Mouse (Mus musculus) liver (tissue): ENCODE measurements around the gene Pop4.
A peak's percentile ranks its signal among the peaks of the same experiment; 100 is the strongest.
"Not testable (repeated sequence)": the region's sequence is repeated elsewhere in the genome, so short reads cannot be mapped to it uniquely, and the experiment has no call there.

Source experiments
- DNase-seq: peaks from one replicate; pipeline ENCODE4 v3.0.0-alpha.2; 2020; ENCODE audit warnings: mixed read lengths

The Pop4 gene

DNA sequence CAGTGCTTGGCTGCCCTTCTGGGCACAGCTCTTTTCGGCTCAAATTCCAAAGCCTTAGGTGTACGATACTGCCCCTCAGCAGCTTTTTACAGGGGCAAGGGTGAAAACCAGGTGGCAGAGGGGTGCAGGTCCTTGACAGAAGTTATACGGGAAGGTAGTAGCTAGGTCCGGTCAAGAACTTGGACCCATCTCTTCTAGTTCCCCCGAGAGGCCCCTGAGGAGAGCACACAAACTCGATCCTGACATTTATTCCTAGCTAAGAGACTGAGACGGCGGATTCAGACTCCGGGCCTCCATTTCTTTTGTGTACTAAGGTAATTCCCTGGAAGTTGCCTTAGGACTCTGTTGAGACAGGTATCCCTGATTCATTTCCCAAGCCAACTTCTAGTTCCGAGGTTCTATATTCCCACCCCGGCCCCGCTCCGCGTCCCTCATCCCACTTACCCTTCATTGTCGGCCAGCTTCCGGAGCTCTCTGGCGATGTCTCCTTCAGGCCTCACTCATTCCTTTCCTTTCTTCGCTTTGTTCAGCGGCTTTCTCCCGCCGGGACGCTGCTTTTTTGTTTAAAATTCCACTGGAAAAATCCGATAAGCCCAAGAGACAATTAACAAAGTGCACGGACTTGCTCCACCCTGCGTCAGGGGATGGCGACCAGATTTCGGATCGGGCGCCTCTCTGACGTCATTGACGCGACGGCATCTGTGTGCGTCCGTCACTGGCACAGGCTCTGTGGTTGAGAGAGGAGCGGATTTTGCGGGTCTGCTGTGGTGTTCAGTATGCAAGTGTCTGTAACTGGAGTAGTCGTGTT is at the start of gene Pop4:
Pop4 (minus strand) TSS at position 721 of the 808 bp plus-strand sequence.
- peak; percentile 86 for DNase-seq

DNA sequence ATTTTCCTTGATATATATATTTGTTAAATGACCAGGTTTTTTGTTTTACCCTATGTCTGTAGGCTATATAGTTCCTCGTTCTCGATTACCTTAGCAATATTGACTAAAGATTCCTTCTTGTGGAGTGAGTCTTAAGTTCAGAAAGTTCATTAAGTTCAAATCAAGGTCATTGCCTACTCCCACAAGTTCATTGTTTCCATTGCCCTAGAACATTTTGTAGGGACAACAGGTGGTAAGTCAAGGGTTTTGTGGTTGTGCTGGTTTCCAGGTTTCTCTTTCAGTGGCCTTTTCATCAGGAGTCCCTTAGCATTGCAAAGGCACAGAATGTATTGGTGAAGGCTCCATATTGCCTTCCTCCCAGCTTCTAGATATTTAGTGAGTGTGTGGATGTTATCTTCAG is 49.4 kb upstream of the Pop4 start:
- DNase-seq = no peak

DNA sequence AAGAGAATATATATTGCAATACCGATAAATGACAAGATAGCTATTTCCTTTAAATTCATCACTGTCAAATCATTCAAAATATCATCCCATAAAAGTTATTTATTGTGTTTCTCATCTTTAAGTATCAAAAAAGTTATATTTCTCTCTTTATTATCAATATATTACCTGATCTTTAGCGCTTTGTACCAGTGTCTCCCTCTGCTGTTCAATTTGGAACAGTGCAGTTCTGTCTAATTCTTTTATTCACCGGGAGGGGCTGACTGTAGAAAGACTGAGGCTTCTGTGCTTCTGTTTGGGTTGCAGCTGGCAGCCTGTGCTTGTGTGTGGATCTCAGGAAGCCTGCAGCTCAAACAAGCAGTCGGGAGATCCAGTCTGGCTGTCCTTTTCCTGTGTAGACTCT is 11.0 kb upstream of the Pop4 start:
- DNase-seq = not testable (repeated sequence)

DNA sequence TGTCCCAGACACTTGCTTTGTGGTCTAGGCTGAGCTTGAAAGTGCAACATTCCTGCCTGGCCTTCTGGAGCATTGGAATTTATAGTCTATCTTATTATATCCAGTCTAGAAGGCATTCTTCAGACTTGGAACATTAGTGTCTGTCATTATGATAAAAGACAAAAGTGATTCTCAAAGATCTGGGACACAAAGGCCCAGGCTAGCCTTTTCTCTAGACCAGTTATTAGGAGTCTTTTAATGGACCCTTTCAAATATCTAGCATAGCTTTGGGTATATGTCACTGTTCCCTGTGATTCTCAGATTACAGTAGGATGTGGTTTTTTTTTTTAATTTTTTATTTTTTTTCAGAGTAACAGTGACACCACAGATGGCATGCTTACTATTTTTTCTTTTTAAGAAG is 1.3 kb upstream of the Pop4 start:
- DNase-seq = no peak

DNA sequence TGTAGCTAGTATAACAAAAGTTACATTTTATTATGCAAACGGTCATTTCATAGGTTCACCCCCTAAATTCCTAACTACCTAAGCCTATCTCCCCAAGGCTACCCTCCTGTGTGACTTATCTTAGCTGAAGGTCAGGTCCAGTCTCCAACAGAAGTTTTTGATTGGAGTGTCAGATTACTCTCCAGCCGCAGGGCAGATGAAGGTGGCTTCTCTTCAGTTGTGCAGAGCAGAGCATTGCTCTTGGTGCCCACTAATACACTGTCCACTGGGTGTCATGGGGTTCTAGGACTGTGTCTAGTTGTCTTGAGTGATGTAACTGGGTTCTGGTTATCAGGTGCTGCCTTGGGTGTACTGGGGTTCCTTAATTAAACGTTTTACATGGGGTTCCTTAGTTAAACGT is 636 bp upstream of the Pop4 start:
- no peak for DNase-seq

DNA sequence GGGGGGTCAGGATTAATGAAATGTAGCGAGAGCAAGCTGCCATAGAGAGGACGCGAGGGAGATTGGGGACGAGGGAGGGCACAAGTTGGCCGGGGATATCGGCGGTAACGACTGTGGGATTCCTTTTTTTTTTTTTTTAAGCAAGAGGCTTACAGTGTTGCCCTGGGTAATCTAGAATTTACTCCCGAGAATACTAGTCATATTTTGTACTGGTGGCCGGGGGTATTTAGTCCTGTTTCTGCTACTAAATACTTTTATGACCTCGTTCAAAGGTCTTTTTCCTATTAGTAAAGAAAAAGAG is 238 bp upstream of the Pop4 start:
- no peak for DNase-seq

DNA sequence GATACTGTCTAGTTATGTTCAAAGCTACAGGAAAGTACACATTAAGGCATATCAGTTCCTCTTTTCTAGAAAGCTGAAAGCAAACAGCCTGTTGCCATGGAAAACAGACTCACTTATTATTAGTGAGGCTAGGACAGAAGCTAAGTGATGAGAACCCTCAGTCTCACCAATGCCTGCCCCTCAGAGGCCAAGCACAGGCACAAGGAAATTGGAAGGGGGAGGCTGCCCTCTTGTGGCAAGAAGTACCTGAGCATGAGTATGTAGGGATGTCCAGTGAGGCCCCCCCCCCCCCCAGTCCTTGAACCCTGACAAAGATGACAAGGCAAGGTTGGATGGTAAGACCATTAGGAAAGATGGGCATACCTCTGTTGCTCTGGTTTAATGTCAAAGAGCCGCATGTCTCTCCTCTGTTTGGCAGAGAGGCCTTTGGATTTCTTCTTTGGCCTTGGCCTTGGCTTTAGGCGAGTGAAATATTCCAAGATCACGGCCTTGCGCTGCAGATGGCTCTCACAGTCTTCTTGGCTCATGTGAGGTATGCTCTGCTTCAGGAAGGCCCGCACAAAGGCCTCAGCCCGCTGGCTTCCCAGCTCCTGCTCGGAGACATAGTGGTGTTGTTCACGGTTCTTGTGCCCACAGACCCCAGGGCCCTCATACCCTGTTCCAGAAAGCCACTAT is 4.1 kb downstream of the Pop4 start:
- DNase-seq = peak; percentile 25

DNA sequence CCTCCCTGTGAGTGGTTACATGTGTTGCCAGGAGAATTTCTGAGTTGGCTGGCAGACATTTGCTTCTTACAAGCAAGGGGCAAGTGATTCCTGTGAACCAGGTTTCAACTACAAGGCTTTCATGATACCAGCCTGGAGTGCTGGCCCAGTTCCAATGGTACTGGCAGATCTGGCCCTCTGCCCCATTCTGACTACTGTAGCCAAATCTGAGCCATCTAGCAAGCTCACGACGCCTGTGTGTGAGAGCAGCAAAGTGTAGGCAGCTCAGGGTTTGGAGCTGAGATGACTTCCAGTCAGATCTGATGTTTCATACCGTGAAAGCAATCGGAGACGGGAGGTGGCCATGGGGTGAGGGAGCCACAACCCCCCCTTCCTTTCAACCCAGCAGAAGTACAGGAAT is 8.8 kb downstream of the Pop4 start:
- DNase-seq = no peak

DNA sequence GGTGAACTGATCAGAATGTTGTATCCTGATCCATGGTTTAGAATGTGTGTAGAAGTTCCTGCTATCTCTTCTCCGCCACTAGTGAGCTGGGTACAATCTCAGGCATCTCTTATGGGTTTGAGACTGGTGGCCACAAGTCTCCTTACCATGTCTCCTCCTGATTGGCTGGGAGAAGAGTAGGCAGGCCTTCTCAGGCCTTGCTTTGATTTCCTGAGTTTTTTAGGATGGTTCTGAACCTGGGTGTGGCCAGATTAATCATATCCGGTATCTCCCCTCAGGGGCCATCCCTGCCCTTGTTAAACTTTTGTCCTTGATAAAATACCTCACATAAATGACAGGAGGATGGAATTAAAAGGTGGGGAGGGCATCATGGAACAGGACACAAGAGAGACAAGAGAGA is 11.6 kb downstream of the Pop4 start:
- no peak for DNase-seq

DNA sequence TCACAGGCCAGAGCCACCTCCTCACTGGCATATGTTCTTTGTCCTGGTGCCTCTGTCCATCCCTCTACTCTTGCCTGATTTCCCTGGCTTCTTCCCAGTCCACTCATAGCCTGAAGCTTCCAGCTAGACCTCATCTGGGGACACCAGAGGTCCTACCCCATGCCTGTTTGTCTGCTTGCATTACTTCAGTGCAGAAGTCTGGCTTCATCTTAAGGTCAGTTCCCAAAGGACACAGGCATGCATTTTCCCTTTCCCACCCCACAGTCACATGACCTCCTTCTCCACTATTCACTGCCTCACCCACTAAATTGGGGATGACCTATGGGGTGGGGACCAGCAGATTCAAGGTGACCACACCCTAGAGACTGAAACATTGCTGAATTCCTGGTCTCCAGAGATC is 17.8 kb downstream of the Pop4 start:
- no peak for DNase-seq

DNA sequence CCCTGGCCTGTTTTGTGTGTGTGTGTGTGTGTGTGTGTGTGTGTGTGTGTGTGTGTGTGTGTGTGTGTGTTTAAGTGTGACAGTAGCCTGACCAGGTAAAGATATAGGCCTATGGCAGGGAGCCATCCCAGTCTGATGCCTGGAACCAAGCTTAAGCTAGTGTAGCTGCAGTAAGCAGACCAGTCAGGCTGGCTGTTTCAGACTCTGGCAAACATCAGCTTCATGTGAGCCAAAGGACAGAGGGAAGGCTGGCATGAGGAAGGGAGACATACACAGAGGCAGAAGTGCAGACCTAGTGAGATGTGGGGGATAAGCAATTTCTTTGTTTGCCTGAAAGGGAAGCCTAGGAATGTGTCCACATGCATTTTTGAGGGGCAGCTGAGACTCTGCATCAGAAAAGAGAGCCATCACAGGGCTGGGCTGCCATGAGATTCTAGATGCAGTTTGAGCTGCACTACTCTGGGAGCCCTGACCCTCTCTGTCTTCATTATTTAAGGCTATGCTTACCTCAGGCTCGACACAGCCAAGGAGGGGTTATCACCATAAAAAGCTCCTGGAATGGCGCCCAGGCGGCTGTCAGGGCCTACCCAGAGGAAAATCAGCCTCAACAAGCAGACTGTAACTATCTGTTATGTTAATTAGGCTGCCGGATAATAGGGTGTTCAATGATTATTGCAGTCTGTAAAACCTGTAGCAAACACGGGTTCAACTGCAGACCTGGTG is 19.6 kb downstream of the Pop4 start:
- DNase-seq = no peak

DNA sequence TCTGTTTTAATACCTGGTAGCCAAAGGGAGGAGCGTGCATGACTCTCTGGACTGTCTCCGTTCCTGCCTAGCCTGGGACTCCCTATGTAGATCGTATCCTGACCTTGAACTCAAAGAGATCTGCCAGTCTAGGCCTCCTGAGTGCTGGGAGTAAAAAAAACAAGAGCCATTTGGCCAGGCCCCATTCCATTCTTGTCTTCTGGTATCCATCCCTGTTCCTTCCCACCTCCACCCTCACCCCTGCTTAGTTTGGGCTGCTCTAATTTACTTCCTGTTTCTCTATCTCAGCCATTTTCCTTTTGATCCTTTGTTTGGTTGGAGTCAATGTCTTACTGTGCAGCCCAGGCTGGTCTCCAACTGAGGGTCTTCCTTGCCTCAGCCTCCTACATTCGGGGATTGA is 28.8 kb downstream of the Pop4 start:
- no peak for DNase-seq

DNA sequence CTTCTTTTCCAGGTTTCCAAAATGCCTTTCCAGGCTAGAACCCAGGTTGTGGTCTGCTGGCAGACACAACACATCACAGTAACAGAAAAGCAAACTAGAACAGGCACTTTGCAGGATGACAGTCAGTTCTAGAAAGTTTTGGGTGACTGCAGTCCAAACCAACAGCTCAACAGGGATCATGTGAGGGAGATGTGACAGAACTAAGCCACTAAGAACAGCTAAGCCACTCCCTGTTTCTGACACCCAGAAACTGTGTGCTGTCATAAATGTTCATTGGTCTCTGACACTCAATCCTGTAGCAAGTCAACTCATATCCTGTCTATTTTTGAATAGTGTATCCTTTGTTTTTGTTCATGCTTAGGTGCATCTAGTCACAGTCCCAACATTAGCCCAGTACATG is 34.1 kb downstream of the Pop4 start:
- DNase-seq = no peak

DNA sequence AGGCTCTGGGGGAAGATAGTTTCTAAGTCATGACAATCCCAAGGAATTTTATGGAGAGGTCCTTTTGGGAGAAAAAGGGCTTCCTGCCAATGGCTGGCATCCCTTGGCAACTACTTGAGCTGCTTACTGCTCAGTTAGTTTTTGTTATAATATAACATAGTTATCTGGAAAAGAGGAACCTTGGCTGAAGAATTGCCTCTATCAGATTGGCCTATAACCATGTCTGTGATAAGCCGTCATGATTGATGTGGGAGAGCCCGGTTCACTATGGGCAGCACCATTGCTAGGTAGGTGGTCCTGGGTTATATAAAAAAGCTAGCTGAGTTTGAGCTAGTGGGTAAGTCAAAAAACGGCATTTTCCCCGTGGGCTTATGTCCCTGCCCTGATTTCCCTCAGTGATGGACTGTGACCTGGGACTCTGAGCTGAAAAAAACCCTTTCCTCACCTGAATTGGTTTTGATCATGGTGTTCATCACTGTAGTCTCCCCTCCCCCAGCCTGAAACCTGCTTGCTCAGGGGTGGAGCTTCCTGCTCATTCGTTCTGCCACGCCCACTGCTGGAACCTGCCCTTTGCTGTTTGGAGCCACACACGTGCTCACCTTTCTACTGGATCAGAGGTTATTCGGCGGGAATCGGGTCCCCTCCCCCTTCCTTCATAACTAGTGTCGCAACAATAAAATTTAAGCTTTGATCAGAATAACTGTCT is 34.7 kb downstream of the Pop4 start:
- DNase-seq = no peak

DNA sequence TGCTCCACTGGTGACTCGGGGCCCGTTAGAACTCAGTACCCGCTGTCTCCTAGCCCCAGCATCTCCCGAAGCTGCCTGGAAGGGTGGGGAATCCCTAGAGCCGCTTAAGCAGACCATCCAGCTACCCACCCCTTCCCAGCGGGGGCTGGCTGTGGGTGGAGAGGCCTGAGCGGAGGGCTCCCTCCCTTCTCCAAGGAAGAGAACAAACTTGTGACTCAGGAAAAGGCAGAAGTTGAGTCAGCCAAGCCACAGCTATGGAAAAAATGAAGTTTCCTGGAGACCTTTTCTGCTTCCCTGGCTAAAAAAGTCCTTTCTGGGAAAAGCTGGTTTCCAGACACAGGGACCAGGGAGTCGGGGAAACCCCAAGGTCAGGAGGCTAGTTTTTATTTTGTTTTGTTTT is 40.9 kb downstream of the Pop4 start:
- DNase-seq = no peak

DNA sequence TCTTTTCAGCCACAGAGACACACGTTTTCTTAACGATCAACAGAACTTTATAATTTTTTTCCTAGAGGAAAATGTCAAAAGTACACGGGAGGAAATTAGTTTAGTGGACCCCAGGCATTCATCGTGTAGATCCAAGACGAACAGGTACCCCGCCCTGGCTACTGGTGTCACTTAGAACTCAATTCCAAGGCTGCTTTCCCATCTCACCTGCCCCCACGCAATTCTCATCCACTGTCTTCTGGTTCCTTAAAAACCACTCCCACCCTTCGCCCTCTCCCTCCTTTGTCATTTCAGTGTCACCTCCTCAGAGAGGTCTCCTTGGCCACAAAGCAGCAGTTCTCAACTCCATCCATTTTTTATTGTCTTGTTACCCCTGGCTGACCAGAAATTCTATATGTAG is 42.9 kb downstream of the Pop4 start:
- no peak for DNase-seq

DNA sequence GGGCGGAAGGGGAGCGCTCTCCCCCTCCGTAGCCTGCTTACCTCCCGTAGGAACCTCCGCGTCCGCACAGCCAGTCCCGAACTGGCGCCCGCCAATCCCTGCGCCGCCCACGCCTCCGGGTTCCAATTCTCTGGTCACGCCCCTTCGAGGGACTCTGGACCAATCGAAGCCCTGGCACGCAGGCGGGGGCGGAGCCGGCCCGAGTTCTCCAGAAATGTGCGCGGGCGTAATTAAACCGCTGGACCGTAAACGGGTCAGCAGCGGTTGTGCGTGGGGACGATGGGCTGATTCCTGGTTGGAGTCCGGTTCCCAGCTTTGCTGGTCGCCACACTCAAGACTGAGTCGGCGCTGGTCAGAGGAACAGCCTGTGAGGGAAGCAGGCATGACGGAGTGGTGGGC is 43.3 kb downstream of the Pop4 start, which contains the start of gene Plekhf1:
Plekhf1 (minus strand) TSS at position 117 of the 399 bp plus-strand sequence.
- DNase-seq = peak; percentile 91

DNA sequence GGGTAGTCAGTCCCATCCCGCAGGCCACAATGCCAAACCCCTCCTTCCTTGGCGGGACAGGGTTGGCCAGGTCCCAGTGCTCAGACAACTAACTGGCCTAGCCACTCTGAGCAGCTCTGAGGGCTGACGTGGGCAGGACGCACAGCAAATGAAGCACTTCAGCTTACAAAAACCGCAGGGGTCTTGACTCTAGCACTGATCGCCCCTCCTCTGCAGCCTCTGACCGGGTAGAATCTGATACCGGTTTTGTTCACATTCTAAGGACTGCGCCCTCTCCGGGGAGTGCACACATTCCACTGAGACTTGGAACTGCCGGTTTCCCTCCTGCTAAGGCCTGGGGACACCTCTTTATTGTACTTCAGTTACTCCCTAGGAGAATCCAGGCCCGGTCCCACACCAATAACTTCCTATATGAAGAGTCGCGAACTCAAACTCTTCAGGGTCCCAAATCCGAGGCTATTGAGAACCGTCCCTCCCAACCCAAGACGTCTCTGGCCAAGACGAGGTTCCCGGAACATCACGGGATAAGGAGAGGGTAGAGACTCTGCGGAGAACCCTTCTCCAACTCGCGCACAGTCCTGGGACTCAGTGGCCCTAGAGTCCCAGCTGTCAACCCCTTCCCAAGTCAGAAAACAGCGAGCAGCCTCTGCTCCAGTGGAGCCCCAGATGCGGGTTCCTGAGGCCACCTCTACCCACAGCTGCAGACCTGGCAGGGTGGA is 43.9 kb downstream of the Pop4 start:
- peak; percentile 30 for DNase-seq

DNA sequence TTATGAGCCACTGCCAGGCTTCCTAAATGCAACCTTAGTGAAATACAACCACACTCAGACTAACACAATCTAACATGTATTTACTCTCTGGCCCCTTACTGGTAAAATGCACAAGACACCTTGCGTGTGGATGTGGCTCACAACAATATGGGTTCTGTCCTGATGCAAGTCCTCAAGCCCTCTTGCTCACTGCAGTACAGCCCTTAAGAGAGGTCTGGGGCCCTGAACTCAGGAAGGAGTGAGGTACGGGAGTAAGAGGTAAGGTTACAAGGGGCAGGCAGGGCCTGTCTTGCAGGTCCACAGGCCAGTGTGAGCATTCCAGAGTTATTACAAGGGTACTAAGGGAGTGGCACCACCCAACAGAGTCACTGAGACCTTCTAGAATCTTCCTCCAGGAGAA is 45.0 kb downstream of the Pop4 start:
- no peak for DNase-seq

DNA sequence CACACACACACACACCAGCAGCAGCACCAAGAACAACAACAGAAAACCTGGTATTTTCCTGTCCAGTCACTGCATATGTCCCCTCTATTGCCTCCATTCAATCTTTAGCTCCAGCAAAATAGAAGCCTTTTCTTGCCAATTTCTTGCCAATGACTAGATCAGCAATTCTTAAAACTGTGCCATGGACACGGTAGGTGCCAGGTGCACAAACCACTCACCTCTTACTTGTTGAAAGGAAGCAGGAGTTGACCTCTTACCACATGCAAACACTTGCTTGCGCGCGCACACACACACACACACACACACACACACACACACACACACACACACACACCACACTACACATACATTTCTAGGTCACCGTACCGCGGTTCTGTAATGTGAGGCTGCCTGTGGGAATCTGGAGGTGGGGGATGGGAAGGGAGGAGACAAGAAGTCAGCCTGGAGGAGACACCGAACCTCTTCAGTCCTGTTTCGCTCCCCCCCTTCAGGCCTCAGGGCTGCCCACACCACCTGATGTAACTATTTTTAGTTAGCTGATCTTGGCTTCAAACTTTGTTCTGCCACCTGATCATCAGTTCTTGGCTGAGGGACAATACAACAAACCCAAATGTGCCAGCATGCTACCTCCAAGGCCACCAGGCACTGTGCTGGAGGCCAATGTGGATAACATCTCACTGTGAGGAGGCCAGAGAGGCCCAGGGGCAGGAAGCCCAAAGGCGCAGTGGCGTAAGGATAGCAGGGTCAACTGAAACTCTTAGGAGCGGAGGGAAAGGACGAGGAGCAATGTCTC is 46.5 kb downstream of the Pop4 start:
- no peak for DNase-seq

DNA sequence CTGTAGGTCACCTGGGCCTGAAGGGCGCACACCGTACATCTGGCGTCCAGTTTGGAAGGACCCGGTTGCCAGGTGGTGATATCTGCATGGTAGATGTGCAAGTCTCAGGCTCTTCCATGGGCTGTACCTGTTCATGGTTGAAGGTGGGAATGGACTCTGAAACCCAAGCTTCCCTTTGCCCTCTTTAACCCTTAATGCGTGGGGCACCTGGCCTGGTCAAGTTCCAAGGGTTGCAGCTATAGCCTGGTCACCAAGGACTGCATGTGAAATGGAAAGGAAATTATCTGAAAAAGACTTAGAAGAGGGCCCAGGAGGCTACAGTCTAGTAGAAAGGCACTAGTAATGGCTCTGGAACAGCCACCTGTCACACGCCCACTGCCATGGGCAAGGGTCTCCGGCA is 50.4 kb downstream of the Pop4 start:
- DNase-seq = no peak

DNA sequence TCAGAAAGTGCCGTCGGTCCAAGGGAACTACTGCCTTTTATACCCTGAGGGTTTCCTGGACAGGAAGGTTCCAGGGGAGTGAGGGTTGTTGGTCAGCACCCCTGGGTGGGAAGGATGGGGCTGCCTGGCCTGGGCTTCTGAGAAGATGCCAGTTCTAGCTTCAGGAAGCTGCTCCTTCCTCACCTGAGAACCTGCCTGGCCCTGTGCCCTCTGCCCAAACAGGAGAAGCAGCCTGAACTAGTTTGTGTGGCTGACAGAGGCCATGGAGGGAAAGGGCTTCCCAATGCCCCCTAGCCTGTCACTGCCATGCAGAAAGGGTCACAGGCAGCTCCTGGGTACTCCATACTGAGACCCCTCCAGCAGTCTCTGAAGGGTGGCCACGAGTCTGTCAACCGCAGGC is 51.7 kb downstream of the Pop4 start:
- DNase-seq = no peak
